Mouse (Mus musculus) CD8-positive naive resting alpha-beta T cell, adult 2 months (primary cell): ENCODE results near the gene Fam43a.
A peak's percentile ranks its signal among the peaks of the same experiment; 100 is the strongest.

ENCODE experiments used
- DNase-seq, 2 experiments: peaks; one replicate each; pipeline ENCODE4 v3.0.0; 2022; ENCODE audit warnings: low read depth in 2 of 2, low spot score in 2 of 2

Gene Fam43a

GRCm38 (mm10) chr16:30595835-30596557, 3.5 kb upstream of the Fam43a start:
- DNase-seq = no peak

GRCm38 (mm10) chr16:30596959-30597681, 2.4 kb upstream of the Fam43a start:
- peak; percentile 72 to 82 for DNase-seq

GRCm38 (mm10) chr16:30600431-30601045, 1.0 kb downstream of the Fam43a start:
- no peak for DNase-seq

GRCm38 (mm10) chr16:30601046-30601832, 1.7 kb downstream of the Fam43a start:
- DNase-seq = no peak

- DNase-seq = no peak
Measured at GRCm38 (mm10) chr16:30601946-30602345, 2.4 kb downstream of the Fam43a start.

GRCm38 (mm10) chr16:30602684-30603530, 3.4 kb downstream of the Fam43a start:
- no peak for DNase-seq

- no peak for DNase-seq
Measured at GRCm38 (mm10) chr16:30603531-30603842, 4.0 kb downstream of the Fam43a start.

- no peak for DNase-seq
Measured at GRCm38 (mm10) chr16:30604061-30604806, 4.7 kb downstream of the Fam43a start.

GRCm38 (mm10) chr16:30604807-30605137, 5.2 kb downstream of the Fam43a start:
- DNase-seq = no peak

- DNase-seq = no peak
Measured at GRCm38 (mm10) chr16:30605528-30605927, 6.0 kb downstream of the Fam43a start.

- no peak for DNase-seq
Measured at GRCm38 (mm10) chr16:30607868-30608267, 8.3 kb downstream of the Fam43a start.

GRCm38 (mm10) chr16:30611331-30611730, 11.8 kb downstream of the Fam43a start:
- DNase-seq = no peak

- DNase-seq = no peak
Measured at GRCm38 (mm10) chr16:30613122-30613521, 13.6 kb downstream of the Fam43a start.

GRCm38 (mm10) chr16:30614122-30614521, 14.6 kb downstream of the Fam43a start:
- no peak for DNase-seq

- no peak for DNase-seq
Measured at GRCm38 (mm10) chr16:30614705-30615317, 15.3 kb downstream of the Fam43a start.

- DNase-seq = no peak
Measured at GRCm38 (mm10) chr16:30616281-30616680, 16.8 kb downstream of the Fam43a start.

GRCm38 (mm10) chr16:30623645-30624044, 24.1 kb downstream of the Fam43a start:
- DNase-seq = no peak

GRCm38 (mm10) chr16:30624640-30625039, 25.1 kb downstream of the Fam43a start:
- DNase-seq = no peak

GRCm38 (mm10) chr16:30627586-30628337, 28.2 kb downstream of the Fam43a start:
- DNase-seq = no peak
